Mouse (Mus musculus): ENCODE data around the gene Pold2.

Pold2 gene

DNA sequence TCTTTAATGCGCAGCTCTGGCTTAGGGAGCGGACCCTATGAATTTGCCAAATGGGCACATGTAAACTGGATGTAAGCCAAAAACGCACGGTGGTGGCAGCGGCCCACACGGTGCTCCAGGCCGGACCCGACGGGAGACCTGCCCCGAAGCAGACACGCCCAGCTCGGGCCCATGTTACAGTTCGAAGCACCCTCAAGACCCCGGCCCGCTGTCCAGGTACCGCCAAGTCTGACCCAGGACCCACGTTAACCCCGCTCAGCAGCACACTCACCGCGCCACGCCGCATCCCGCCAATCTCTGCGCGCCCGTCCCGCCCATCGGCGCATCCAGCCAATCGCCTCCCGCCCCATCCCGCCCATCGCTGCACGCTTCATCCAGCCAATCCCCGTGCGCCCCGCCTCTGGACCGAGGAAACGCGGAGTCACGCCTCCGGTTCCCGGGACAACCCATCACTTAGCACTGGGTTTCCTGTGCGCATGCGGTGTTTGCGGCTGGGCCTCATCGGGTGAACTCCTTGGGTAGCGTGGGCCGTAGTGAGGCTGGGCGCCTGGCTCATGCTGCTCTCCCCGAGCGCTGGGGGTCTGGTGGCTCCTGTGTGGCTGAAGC lies at the start of gene Pold2:
Gene Pold2, minus strand, starts transcription at position 372 of the 606 bp plus-strand sequence.
- peak; percentile 92 to 98 for DNase-seq (ENCODE audit: low spot score in 2 of 2)

DNA sequence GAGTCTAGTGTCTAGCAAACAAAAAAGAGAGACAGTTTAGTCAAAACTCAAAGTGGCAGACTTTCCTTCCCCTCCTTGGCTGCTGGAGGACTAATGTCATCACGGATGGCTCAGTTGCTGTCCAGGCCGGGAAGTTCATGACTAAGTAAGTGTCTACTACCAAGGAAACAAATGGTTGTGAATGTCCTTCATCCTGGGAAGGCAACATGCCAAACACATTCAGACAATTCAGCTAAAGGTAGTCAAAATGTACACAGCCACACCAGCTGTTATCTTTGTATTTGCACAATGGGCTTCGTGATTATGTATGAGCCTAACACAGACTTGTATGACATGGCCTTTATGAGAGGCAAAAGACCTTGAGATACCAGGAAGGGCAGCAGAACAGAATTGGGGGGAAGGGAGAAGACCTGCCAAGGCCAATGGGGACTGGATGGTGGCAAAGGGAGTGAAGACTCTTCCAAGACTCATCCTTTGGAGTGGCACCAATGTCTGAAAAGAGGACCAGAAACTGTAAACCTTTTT lies 48.7 kb upstream of the Pold2 start:
- DNase-seq (ENCODE audit: low spot score in 2 of 2): no peak

DNA sequence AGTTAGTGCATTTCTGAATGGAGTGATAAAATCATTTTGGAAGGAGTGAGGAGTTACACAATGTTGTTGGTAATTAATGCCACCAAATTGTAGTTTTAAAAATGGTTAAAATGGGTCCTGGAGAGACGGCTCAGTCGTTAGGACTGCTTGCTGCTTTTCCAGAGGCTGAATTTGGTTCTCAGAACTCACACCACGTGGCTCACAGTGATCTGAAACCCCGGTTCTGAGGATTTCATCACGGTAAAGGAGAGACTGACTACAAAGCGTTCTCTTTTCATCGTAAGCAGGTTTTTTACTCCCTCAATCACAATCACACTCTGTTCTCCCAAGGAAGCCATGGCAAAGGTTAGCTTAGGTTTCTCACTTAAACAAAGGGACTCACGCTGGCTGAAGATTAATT lies 46.6 kb upstream of the Pold2 start:
- DNase-seq (ENCODE audit: low spot score in 2 of 2): no peak

DNA sequence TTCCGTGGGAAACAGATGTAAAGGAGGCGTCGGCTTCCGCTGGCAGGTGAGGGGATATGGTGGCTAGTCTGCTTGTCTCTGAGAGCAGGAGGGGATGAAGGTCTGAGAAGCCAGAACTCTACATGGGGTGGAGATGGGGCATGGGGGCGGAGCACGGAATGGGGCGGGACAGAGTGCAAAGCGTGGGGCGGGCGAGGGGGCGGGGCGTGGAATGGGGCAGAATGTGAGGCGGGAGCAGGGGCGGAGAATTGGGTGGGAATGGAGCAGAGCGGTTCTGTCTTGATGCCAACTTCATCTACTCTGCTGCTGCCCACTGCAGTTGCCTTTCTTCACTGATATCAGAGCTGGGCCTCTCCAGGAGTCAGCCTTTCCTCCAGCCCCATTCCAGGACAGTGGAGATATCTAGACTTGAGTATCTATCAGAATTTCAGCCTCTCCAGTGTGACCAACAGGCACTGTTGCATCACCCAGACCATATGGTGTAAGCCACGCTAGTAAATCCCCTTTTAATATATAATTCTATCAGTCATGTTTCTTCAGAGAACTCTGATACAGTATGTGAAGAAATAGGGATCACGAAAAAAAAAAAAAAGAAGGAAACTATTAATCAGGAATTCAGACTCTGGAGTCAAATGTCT lies 42.4 kb upstream of the Pold2 start:
- peak in 1 of 2 experiments; percentile 29 for DNase-seq (ENCODE audit: low spot score in 2 of 2)

DNA sequence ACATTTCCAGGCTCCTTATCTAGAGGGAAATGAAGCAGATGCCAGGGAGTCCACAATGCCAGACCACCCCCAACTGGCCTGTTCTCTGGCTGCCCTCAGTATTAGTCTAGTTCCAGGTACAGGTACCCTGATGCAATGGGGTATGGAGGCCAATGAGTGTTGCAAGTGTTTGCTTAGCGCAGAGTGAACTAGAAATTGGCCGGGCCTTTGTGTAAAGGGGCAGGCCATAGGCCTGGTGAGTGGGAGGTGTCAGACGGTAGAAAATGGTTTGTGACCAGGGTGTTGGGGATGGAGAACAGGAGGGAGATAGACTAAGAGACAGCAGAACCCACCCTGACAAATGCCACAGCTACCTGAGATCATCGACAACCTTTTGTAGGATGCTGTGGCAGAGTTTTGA lies 41.5 kb upstream of the Pold2 start:
- no peak for DNase-seq (ENCODE audit: low spot score in 2 of 2)

DNA sequence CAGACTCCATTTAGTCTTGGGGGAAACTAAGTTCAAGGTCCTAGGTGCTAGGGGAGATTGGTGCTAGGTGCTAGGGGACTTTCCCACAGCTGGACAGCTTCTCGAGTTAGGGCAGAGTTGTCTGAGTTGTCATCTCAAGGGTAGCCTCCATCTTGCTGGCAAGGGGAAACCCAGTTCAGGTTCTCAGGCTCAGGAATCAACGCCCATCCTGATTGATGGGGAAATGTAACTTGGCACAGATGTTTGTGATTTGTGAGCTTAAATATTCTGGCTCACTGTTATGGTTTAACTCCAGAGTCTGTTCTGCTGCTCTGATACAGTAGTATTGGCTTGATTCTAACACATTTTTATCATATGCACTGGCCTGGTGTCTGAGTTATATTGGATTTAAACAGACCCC lies 40.0 kb upstream of the Pold2 start:
- DNase-seq (ENCODE audit: low spot score in 2 of 2): no peak

GRCm38 (mm10) chr11:5916178-5916548 lies 38.1 kb upstream of the Pold2 start:
- DNase-seq (ENCODE audit: low spot score in 2 of 2): no peak

DNA sequence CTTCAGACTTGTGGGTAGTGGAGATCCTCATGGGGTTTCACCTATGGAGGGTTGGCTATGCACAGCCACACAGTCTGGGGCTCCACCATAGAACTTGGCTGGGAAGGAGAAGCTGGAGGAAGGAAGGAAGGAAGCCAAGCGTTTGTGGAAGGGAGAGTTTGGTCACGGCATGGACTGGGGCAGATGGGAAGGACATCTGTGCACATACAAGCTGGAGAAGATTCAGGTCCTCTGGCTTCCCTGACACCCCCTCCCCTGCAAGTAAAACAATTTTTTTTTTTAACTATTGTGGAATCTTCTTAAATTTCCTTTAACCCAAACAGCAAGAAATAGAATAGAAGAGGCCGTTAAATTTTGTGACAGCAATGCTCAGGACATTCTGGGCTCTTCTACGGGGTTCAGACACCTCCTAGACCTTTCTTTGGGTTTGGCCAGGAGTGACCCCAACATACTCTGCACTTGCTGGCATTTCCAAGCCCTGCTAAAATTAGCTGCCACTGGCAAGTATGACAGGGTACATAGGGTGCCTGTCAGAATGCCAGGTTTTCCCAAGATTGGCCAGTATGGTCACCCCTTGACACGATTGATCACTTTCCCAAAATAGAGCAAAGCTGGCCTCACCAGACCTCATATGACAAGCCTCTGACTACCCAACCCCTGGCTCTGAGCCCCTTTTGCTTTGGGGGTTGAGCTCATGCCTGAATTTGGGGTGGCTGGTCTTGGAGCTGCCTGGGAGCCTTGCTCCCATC lies 37.5 kb upstream of the Pold2 start:
- no peak for DNase-seq (ENCODE audit: low spot score in 2 of 2)

- no peak for DNase-seq (ENCODE audit: low spot score in 2 of 2)
Observed at GRCm38 (mm10) chr11:5914940-5915339, 36.8 kb upstream of the Pold2 start.

DNA sequence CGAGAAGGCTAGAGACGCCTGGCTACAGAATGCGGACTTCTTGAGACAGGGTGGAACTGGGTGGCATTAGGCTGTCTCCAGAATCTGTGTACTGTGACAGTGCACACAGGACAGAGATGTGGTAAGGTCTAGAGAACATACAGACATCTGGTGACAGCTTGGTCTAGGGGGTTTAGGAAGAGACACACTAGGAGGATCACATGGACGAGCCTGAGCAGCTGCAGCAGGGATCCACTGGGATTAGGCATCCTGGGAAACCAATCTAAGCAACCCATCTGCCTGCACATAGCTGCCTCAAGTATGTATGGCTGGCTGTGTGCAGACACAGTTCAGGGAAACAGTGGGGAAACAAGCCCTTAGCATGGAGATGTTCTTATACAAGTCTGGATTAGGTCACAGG lies 35.8 kb upstream of the Pold2 start:
- DNase-seq (ENCODE audit: low spot score in 2 of 2): no peak

GRCm38 (mm10) chr11:5913256-5913655 lies 35.2 kb upstream of the Pold2 start:
- no peak for DNase-seq (ENCODE audit: low spot score in 2 of 2)

DNA sequence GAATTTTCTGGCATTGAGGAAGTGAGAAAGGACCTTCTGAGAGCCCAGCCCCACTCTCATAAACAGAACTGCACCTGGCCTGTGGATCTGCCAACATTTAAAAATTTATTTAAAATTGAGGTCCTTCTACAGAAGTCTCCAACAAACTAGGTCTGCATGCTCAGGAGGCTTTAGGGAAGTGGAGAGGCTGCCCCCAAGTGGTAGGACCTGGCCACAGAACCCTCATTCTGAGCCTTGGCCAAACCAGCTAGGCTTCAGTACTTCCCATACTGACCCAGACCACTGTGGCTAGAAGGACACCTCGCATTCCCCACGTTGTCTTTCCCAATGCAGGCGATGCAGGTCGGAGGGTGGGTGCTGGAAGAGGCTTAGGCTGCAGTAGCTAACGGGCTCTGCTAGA lies 34.5 kb upstream of the Pold2 start:
- peak; percentile 29 to 69 for DNase-seq (ENCODE audit: low spot score in 2 of 2)

GRCm38 (mm10) chr11:5908642-5909041 lies 30.6 kb upstream of the Pold2 start:
- no peak for DNase-seq (ENCODE audit: low spot score in 2 of 2)

DNA sequence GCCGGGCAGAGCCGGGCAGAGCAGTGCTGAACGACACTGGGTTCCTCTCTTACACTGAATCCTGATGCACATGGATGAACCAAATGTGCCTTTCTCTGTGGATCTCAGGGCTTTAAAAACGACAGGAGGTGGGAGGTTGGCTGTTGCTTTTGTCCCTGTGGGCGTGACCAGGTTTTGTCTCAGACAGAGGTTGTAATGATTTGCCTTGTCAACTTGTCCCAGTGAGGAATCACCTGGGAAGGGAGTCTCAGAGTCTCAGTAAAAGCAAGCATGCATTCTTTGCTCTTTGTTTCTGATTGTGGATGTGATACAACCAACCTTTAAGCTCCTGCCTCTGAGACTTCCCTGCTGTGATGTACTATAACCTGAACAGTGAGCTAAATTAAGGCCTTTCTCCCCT lies 29.0 kb upstream of the Pold2 start:
- DNase-seq (ENCODE audit: low spot score in 2 of 2): no peak

DNA sequence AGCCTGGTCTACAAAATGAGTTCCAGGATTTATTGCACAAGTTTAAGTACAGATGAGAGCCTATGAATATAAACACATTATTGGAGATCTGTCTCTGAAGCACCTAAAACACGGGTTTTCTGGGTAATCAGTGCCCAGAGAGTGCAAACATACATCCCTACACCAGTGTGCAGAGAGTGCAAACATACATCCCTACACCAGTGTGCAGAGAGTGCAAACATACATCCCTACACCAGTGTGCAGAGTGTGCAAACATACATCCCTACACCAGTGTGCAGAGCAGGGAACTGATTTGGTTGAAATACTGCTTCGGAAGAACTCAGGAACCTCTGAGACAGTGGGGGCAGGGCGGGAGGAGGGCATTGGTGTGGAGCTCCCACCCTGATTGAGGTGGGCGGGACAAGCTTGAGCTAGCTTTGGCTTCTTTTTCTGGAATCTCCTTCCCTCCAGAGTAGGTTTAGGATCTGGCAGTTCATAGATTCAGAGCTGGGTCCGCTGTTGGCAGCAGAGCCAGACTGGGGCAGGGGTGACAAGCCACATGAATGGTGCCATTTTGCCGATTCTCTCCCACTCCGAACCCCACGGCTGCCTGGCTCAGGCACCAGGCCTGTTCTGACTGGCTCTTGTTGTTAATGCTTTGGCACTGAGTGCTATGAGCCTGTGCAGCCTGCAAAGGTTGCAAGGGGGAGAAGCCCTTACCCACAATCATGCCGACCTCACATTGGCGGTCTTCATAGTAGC lies 27.9 kb upstream of the Pold2 start:
- no peak for DNase-seq (ENCODE audit: low spot score in 2 of 2)

- no peak for DNase-seq (ENCODE audit: low spot score in 2 of 2)
Observed at GRCm38 (mm10) chr11:5904871-5905270, 26.8 kb upstream of the Pold2 start.

GRCm38 (mm10) chr11:5904357-5904756 lies 26.3 kb upstream of the Pold2 start:
- DNase-seq (ENCODE audit: low spot score in 2 of 2): no peak

DNA sequence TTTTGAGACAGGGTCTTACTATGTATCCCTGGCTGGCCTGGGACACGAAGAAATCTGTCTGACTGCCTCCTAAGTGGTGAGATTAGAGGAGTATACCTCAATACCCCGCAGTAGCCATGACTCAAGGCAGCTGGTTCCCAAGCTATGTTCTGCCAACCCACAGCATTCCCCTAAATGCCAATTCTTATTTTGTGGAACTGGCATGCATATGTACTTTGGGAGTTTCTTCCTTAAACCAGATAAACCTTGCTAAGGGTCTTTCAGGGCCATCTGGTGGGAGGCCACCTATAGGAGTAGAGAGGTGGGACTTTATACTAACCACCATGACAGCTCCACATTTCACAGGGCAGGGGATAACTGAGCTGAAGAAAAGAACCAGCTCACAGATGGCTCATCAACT lies 25.8 kb upstream of the Pold2 start:
- no peak for DNase-seq (ENCODE audit: low spot score in 2 of 2)

DNA sequence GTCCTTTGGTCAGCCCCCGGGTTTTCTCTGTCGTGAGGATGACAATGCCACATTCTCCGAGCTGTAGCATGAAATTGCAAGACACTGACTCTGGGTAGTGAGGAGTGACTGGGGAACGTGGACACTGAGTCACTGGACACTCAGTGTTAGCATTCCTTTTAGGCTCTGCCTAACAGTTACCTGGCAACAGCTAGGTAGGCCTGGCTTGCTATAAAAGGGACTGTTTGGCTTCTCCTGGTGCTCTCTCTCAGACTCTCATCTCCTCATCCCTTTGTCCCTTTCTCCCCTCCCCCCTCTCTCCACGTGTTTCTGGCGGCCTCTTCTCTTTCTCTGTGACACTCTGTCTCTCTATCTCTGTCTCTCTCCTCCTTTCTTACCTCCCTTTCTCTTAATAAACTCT lies 24.3 kb upstream of the Pold2 start:
- no peak for DNase-seq (ENCODE audit: low spot score in 2 of 2)

GRCm38 (mm10) chr11:5901950-5902349 lies 23.9 kb upstream of the Pold2 start:
- peak in 1 of 2 experiments; percentile 34 for DNase-seq (ENCODE audit: low spot score in 2 of 2)

GRCm38 (mm10) chr11:5901320-5901719 lies 23.2 kb upstream of the Pold2 start:
- DNase-seq (ENCODE audit: low spot score in 2 of 2): no peak

GRCm38 (mm10) chr11:5899286-5899685 lies 21.2 kb upstream of the Pold2 start:
- DNase-seq (ENCODE audit: low spot score in 2 of 2): no peak
